Mouse (Mus musculus) heart, embryonic 12.5 days (tissue): ENCODE measurements around the gene St6galnac4. TPM values are rescaled to one million over a fixed set of nuclear protein-coding genes. Genes with fewer than 3 reads are reported as not detected.

Experiments
- ATAC-seq: fragments of 200-750 bp; cut with Nextera tagmentation; 2 replicates; pipeline ENCODE4 v1.8.0; 2017; ENCODE audit warnings: moderate TSS enrichment, moderate library complexity; ENCODE audit not compliant: insufficient number of reproducible peaks, low FRiP score
- H3K27ac ChIP-seq: fragments of 300-500 bp; sonication (generic); 2 replicates; pipeline ENCODE4 v1.5.1; 2016; ENCODE audit warnings: mild to moderate bottlenecking, moderate library complexity; ENCODE audit not compliant: poor library complexity, severe bottlenecking
- H3K27me3 ChIP-seq: fragments of 300-500 bp; sonication (generic); replicated peaks from 2 replicates; pipeline ENCODE4 v1.6.1; 2016; ENCODE audit warnings: mild to moderate bottlenecking, moderate library complexity
- H3K36me3 ChIP-seq: fragments of 300-500 bp; sonication (generic); 2 replicates; pipeline ENCODE4 v1.6.1; 2016; ENCODE audit warnings: mild to moderate bottlenecking, moderate library complexity
- H3K4me1 ChIP-seq: fragments of 300-500 bp; sonication (generic); replicated peaks from 2 replicates; pipeline ENCODE4 v1.6.1; 2016; ENCODE audit warnings: mild to moderate bottlenecking
- H3K4me2 ChIP-seq: fragments of 300-500 bp; sonication (generic); 2 replicates; pipeline ENCODE4 v1.6.1; 2016; ENCODE audit warnings: mild to moderate bottlenecking, moderate library complexity
- H3K4me3 ChIP-seq: fragments of 300-500 bp; sonication (generic); 2 replicates; pipeline ENCODE4 v1.5.1; 2016; ENCODE audit warnings: mild to moderate bottlenecking
- H3K9ac ChIP-seq: fragments of 300-500 bp; sonication (generic); 2 replicates; pipeline ENCODE4 v1.6.1; 2016; ENCODE audit warnings: mild to moderate bottlenecking, moderate library complexity
- H3K9me3 ChIP-seq: fragments of 300-500 bp; sonication (generic); replicated peaks from 2 replicates; pipeline ENCODE4 v1.6.1; 2016; ENCODE audit warnings: mild to moderate bottlenecking, moderate library complexity
- WGBS: fragments of 180-500 bp; shearing (Covaris S2); methylation state at CpG from one replicate; pipeline ENCODE4 v1.1.7; 2016; 5-methylcytosine and 5-hydroxymethylcytosine counted together
- polyA plus RNA-seq: library from polyadenylated mRNA; unstranded; fragments of >200 nt; fragmentation: Nextera tagmentation; extraction: Ambion mirVana; gene quantifications from 2 replicates; pipeline ENCODE4 v1.2.1, GENCODE M21; 2016

Gene St6galnac4
- polyA plus RNA-seq, 1 experiment from 2014 or later = 45.6 TPM

DNA sequence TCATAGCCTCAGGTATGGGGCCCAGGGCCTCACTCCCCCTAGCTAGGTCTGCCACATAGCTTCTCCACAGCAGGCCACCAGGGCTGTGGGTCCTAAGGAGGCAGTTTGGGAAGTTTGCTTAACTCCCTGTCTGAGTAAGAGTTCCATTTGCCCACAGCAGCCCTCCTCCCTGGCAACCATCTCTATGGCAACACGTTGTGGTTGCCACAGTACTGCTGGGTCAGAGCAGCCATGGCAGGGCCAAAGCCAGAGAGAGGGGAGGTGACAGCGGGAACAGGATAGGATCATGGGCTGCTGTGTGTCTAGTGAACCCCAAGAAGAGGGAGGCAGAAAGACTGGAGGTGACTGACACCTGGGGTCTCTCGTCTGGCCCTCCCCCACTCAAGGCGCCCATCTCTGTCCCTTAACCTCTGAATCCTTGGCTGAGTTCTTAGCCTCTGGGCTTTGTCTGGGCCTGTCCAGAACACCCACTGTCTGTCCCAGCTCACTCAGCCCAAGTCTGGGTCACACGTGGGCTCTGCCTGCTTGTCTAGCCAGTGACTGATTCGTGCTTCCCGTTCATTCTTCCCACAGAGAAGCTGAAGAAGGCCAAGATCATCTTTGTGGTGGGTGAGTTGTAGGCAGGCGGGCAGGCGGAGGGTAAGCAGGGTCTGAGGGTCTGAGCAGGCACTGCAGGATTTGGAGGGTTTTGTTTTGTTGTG is 42.5 kb downstream of the St6galnac4 start:
- H3K9me3 ChIP-seq = no peaks in the 10 kb centered on the region
- ATAC-seq = no peak
- H3K4me3 ChIP-seq = no peak overlapping the region
- peaks cover 45% of the 10 kb centered on the region for H3K36me3 ChIP-seq
- peak overlapping the region; percentile 63 for H3K9ac ChIP-seq
- peak overlapping the region; percentile 69 for H3K4me2 ChIP-seq
- H3K27ac ChIP-seq = peak overlapping the region; percentile 97; the same call in 1 of the 2 replicates
- 46% methylated on average over 9 of the region's 9 CpGs for WGBS
- H3K27me3 ChIP-seq = no peaks in the 10 kb centered on the region
- H3K4me1 ChIP-seq = peaks cover 76% of the 10 kb centered on the region

DNA sequence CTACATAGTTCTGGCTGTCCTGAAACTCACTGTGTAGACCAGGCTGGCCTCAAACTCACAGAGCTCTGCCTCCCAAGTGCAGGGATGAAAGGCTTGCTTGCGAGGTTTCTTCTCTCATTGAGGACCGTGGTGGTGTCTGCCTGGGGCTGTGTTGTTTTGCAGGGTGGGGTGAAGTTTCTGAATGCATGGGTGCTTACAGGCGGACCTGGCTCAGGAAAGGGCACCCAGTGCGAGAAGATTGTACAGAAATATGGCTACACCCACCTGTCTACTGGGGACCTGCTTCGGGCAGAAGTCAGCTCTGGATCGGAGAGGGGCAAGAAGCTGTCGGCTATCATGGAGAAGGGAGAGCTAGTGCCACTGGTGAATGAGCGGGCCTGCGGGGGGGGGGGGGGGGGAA is 43.1 kb downstream of the St6galnac4 start:
- peaks cover 76% of the 10 kb centered on the region for H3K4me1 ChIP-seq
- peak overlapping the region; percentile 5; the same call in 1 of the 2 replicates for H3K27ac ChIP-seq
- no peak overlapping the region for H3K4me3 ChIP-seq
- 80% methylated on average over 8 of the region's 9 CpGs for WGBS
- H3K9me3 ChIP-seq = no peaks in the 10 kb centered on the region
- ATAC-seq = no peak
- H3K27me3 ChIP-seq = no peaks in the 10 kb centered on the region
- peaks cover 51% of the 10 kb centered on the region for H3K36me3 ChIP-seq
- no peak overlapping the region for H3K4me2 ChIP-seq
- no peak overlapping the region for H3K9ac ChIP-seq

DNA sequence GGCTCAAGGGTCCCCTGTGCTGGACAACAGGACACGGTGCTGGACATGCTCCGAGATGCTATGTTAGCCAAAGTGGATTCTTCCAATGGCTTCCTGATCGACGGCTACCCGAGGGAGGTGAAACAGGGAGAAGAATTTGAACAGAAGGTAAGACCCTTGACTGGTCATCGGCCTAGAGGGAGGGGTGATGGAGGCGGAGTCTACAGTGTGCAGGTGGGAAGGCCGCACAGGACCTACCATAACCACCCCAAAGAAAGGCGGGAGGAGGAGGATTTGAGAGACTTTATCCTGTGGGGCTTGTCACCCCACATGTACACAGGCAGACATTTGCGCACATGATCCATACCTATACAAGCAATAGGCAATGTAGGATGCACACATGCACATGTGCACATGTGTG is 44.2 kb downstream of the St6galnac4 start:
- H3K27me3 ChIP-seq = no peaks in the 10 kb centered on the region
- no peak overlapping the region for H3K27ac ChIP-seq
- H3K4me3 ChIP-seq = no peak overlapping the region

DNA sequence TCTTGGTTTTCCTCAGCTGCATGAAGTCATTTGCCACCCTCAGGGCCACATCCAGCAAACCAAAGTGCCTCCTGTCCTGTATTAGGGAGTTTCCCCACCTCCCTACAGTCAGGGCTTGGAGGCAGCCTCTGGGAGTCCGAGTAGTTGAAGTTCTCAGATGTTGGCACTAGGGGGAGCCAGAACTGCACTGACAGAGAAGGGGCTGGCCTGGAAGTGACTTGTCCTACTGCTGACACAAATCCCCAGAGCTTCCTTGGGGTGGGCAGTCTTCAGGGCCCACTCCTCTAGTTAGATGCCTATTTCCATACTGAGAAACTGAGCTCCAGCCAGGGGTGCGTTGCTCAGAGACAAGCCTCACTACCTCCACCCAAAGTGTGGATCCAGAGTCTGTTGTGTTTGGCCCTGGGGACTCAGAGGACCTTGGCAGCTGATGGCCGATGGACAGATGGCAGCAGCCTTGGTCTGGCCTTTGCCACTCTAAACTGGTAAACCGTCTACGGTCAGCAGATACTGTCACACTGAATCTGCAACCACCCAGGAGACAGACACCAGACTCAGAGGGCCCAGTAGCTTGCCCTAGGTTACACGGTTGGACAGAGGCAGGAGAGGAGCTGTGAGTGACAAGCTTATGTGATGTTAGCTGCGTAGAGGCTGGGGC is 45.0 kb downstream of the St6galnac4 start:
- peak overlapping the region; percentile 35; the same call in 1 of the 2 replicates for H3K27ac ChIP-seq
- H3K9ac ChIP-seq = 0 out of 2 replicates have a peak overlapping the region, but pooled peaks have one; percentile 17
- no peak overlapping the region for H3K4me3 ChIP-seq
- no peaks in the 10 kb centered on the region for H3K27me3 ChIP-seq
- no peak overlapping the region for H3K4me2 ChIP-seq
- WGBS = 42% methylated on average over 7 of the region's 7 CpGs
- peaks cover 53% of the 10 kb centered on the region for H3K36me3 ChIP-seq
- ATAC-seq = peak; percentile 38
- H3K4me1 ChIP-seq = peaks cover 61% of the 10 kb centered on the region
- no peaks in the 10 kb centered on the region for H3K9me3 ChIP-seq

More for the DNA sequence above, 44.2 kb downstream of the St6galnac4 start:
- H3K4me1 ChIP-seq = peaks cover 67% of the 10 kb centered on the region
- no peak overlapping the region for H3K4me2 ChIP-seq
- H3K36me3 ChIP-seq = peaks cover 53% of the 10 kb centered on the region
- H3K9ac ChIP-seq = no peak overlapping the region
- H3K9me3 ChIP-seq = no peaks in the 10 kb centered on the region
- ATAC-seq = no peak
- 87% methylated on average over 10 of the region's 10 CpGs for WGBS

DNA sequence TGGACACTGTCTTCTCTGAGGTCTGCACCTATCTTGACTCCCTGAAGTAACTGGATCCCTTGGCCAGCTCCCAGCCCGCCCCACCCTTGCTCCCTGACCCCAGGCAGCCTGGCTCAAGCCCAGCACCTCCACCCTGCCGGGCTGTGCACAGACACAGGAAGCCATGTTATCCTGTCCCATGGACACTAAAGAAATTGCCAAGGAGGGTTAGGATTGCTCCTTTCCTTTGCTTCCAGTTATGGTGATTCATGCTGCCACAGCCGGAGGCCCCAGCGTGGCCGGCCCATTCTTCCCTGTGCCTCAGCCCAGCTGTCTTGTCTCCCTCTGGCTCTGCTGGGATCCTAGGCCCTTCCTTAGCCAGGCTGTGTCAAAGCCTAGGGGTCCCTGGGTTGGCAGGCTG is 46.8 kb downstream of the St6galnac4 start:
- no peak overlapping the region for H3K9ac ChIP-seq
- peaks cover 55% of the 10 kb centered on the region for H3K4me1 ChIP-seq
- WGBS = 58% methylated on average over 5 of the region's 5 CpGs
- no peaks in the 10 kb centered on the region for H3K27me3 ChIP-seq
- H3K27ac ChIP-seq = peak overlapping the region; percentile 63; the same call in 1 of the 2 replicates
- no peak overlapping the region for H3K4me3 ChIP-seq
- no peak for ATAC-seq
- no peak overlapping the region for H3K4me2 ChIP-seq
- no peaks in the 10 kb centered on the region for H3K9me3 ChIP-seq
- peaks cover 53% of the 10 kb centered on the region for H3K36me3 ChIP-seq

DNA sequence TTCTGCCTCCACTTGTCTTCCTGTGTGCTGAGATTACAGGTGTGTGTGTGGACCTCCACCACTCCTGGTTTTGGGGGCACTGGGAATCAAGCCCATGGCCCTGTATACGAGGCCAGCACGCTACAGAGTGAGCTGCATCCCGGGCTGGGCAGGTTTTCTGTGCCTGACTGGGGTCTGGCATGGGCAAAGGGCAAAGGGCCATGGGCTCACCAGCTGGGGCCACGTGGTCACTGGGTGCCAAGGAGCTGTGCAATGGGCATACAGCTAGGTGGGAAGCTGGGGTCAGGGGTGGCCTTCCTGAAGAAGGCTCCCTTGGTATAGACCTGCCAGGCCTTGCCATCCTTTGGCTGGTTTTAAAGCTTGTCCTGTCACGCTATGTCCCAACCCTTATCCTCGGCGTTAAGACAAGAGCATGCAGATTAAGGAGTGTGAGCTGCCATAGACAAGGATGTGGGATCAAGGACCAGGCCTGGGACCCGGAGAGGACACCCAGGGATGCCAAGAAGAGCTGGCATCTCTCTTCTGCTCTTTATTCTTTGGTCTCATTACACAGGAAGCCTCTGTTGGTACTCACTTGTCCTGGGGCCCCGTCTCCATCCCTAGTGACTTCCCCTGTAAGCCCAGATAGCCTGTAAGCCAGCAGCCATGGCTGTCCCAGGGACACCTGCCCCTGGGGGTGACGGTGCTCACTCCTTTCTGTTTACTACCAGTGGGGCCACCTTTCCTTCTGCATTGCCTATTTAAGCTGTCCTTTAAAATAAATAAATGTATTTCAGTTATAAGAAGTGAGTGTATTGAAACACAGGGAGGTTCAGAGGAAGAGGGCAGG is 47.6 kb downstream of the St6galnac4 start:
- ATAC-seq = no peak
- no peaks in the 10 kb centered on the region for H3K9me3 ChIP-seq
- no peak overlapping the region for H3K4me3 ChIP-seq
- H3K36me3 ChIP-seq = peaks cover 53% of the 10 kb centered on the region
- no peaks in the 10 kb centered on the region for H3K27me3 ChIP-seq
- H3K4me1 ChIP-seq = peaks cover 53% of the 10 kb centered on the region
- no peak overlapping the region for H3K9ac ChIP-seq
- H3K4me2 ChIP-seq = no peak overlapping the region
- H3K27ac ChIP-seq = peak overlapping the region; percentile 41; the same call in 1 of the 2 replicates
- WGBS = 78% methylated on average over 10 of the region's 10 CpGs

DNA sequence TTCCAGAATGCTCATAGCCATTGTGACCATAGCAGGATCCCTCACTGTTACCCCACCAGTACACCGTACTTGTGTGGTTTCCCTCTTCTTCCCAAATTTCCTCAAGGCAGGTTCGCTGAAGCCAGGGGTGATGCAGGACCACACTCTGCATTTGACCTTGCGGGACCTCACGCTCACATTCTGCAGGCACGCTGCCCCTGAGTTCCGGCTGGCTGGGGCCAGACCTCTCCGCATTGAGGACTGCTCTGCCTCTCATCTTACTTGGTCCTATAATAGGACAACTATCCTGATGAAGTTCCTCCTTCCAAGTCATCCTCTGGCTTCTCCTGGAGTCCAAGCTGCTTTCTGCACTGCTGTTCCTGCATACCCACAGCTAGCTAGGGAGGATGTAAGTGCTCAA is 49.7 kb downstream of the St6galnac4 start:
- peak overlapping the region; percentile 40 for H3K27ac ChIP-seq
- no peak overlapping the region for H3K9ac ChIP-seq
- no peaks in the 10 kb centered on the region for H3K27me3 ChIP-seq
- peaks cover 57% of the 10 kb centered on the region for H3K4me1 ChIP-seq
- no peak overlapping the region for H3K4me3 ChIP-seq
- H3K4me2 ChIP-seq = no peak overlapping the region
- WGBS = 69% methylated on average over 7 of the region's 7 CpGs
- H3K9me3 ChIP-seq = no peaks in the 10 kb centered on the region
- ATAC-seq = no peak
- peaks cover 34% of the 10 kb centered on the region for H3K36me3 ChIP-seq

DNA sequence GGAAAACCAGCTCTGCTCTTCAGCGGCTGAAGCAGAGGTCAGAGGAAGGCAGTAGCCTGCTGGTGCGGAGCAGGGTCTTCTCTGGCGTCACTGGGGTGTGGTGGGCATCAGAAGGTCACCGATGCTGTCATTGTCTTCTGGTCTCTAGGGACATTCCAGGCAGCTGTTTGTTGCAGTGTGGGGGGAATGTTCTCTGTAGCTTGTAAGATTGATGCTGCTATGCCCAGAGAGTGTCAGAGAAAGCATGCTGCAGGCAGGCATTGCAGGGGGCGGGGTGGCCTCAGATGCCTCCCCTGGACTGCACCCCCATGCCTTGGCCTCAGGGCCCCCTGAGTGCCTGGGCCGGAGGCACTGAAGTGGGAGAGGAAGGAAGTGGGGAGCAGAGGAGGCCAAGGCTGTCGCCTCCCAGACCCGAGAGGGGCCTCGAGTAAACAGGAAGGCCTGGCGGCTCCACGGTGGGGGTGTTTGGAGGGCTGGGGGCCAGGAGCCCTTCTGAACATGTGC is 50.9 kb downstream of the St6galnac4 start:
- Histone ChIP-seq H3K9ac (peak overlapping the region; percentile 53; the same call in 1 of the 2 replicates), H3K4me2 (peak overlapping the region; percentile 31), H3K36me3 (peaks cover 24% of the 10 kb centered on the region), H3K9me3 (no peaks in the 10 kb centered on the region), H3K4me3 (no peak overlapping the region), H3K4me1 (peaks cover 57% of the 10 kb centered on the region), H3K27ac (peak overlapping the region; percentile 40), H3K27me3 (no peaks in the 10 kb centered on the region)
- WGBS = 16% methylated on average over 11 of the region's 11 CpGs
- peak; percentile 79 for ATAC-seq

DNA sequence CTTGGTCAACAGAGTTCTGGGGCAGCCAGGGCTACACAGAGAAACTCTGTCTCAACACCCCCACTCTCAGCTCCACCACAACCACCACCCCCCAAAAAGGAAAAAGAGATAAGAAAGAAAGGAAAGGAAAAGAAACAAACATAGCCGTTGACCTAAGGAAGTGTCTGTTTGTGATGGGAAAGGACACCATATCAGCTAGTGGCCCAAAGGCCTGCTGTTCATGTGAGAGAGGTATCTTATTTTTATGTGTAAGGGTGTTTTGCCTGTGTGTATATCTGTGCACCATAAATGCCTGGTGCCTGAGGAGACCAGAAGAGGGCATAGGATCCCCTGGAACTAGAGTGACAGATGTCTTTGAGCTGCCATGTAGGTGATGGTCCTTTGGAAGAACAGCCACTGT is 52.7 kb downstream of the St6galnac4 start:
- Histone ChIP-seq H3K27me3 (no peaks in the 10 kb centered on the region), H3K36me3 (peaks cover 6% of the 10 kb centered on the region), H3K9me3 (no peaks in the 10 kb centered on the region), H3K4me1 (peaks cover 62% of the 10 kb centered on the region), H3K9ac (no peak overlapping the region), H3K4me2 (no peak overlapping the region), H3K27ac (peak overlapping the region; percentile 61; the same call in 1 of the 2 replicates), H3K4me3 (no peak overlapping the region)
- WGBS = 50% methylated on average over 1 of the region's 1 CpGs
- no peak for ATAC-seq

DNA sequence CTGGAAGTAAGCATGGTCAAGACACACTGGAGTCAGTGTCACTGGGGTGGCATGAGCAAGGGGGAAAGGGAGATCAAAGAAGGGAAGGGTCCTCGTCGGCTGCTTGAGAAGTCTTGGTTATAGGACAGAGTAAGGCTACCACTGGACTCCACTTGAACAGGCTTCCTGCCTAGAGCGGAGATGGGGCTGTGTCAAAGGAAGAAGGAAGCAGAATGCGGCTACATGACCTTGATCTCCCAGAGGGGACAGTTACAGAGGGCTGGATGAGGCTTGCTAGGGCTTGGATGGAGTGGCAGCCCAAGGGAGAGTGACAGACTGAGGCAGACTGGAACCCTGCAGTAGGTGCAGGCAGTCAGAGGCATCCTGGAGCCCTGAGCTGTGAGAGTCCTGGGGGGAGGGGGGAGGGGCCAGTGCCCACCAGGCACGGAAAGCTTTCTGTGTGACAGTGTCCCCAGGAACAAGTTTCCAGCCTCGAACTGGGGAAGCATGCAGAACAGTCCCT is 53.7 kb downstream of the St6galnac4 start:
- H3K4me1 ChIP-seq = peaks cover 66% of the 10 kb centered on the region

More for the DNA sequence above, 53.7 kb downstream of the St6galnac4 start:
- 55% methylated on average over 6 of the region's 6 CpGs for WGBS
- Histone ChIP-seq H3K9me3 (no peaks in the 10 kb centered on the region), H3K4me3 (no peak overlapping the region), H3K4me2 (no peak overlapping the region), H3K9ac (peak overlapping the region; percentile 35), H3K27ac (peak overlapping the region; percentile 55; the same call in 1 of the 2 replicates), H3K36me3 (no peaks in the 10 kb centered on the region), H3K27me3 (no peaks in the 10 kb centered on the region)
- ATAC-seq = no peak
